Mouse (Mus musculus) adipose tissue, adult 10 weeks (tissue): ENCODE results near the gene Rps27a. TPM values are rescaled to one million over a fixed set of nuclear protein-coding genes. Genes with fewer than 3 reads are reported as not detected.

Experiments
- polyA plus RNA-seq: library from polyadenylated mRNA; stranded (reverse); fragments of 350-450 nt; fragmentation: Illumina TruSeq; extraction: RNeasy Lipid Tissue Mini Kit (QIAGEN cat#74804); gene quantifications from one replicate; pipeline ENCODE4 v1.2.3, GENCODE M21; 2014; ENCODE audit warnings: low read depth, low replicate concordance

The Rps27a gene
- 1,063 TPM for polyA plus RNA-seq

GRCm38 (mm10) chr11:29547752-29548503, at the start of gene Rps27a, which contains the start of gene Clhc1:
TSS of gene Rps27a (minus strand) at chr11:29548109.
TSS of gene Clhc1 (plus strand) at chr11:29547950.

DNA sequence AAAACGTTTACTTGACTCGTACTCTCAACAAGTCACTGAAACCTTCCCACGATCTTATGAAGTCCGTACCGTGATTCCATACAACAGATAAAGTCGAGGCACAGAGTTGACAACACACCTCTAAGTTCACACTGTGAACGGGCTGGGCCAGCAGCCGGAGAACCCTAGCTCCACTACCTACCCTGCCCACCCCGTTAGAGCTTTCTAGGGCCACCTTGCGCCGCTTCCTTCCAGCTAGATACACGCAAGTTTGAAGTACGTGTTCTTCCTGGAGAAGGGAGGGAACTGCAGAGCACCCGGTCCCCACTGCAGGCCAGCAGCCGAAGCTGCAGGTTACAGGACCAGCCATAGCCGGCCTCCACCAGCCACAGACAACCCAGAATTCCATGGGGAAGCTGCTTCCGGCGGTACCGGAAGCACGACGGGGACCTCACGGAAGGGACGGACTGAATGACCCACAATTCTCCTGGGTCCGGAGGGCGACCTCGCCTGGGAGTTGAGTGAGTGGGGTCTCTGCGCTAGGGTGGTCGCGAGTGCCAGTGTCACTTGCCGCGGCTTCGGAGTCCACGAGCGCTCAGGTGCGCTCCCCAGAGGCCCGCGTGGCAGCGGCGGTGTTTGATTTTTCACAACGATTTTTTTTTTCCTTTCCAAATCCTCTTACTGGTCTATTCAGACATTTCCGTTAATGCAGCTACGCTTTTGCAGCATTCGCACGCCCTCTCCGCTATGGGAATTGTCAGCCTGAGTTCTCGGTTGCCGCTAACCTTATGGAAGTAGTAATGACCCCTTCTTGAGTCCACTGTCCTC, 21.7 kb downstream of the Rps27a start, which contains the start of gene Mtif2:
Gene Mtif2, plus strand, starts transcription at position 421 of the 807 bp plus-strand sequence.

DNA sequence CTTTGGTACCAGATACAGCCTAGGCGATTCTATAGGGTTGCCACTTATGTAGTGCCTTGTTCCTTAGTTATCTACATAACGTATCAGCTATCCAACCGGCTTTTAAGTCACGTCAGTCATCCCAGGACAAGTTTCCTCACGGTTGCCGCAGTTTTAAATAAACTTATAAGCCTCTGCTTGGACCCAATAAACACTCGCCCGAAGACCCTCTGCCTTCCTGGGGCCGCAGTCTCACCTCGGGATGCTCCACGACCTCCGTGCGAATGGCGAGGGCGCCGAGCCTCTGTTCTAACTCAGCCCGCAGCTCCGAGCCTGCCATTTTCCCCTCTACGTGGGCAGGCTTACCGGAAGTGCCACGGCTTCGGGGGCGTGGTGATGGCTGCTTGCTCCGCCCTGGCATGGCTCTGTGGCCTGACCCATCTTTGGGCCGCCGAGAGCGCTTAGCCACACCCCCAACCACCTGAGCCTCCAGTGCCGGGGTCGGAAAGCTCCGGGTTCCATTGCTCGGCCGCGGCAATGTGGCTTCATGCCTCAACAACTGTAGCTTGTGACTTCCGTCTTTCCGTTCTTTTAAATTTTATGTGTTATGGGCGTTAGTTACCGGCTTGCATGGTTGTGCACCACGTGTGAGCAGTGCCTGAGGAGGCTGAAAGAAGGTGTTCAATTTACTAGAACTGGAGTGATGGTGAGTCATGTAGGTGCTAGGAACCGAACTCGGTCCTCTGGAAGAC, 33.1 kb downstream of the Rps27a start, which contains the start of gene Prorsd1:
Gene Prorsd1, minus strand, starts transcription at position 352 of the 731 bp plus-strand sequence.

Other genes starting within 250 kb of the Rps27a start
- gene Ccdc88a, start 174.5 kb downstream of the Rps27a start, polyA plus RNA-seq: 6.6 TPM
- 24.7 TPM for gene Prorsd1, start 33.1 kb downstream of the Rps27a start, polyA plus RNA-seq
- gene Mtif2, start 21.7 kb downstream of the Rps27a start, polyA plus RNA-seq: 25.1 TPM
- gene Clhc1, start 159 bp downstream of the Rps27a start, polyA plus RNA-seq: 0.84 TPM
- 146 TPM for gene Rtn4, start 144.8 kb upstream of the Rps27a start, polyA plus RNA-seq